Mouse (Mus musculus) embryonic facial prominence, embryonic 10.5 days (tissue): ENCODE data around the gene Nsun7. TPM values are rescaled to one million over a fixed set of nuclear protein-coding genes. Genes with fewer than 3 reads are reported as not detected.

ENCODE experiments used
- DNase-seq: peaks from one replicate; pipeline ENCODE4 v3.0.0-alpha.2; 2017; ENCODE audit warnings: low spot score
- H3K27ac ChIP-seq: fragments of 300-500 bp; sonication (generic); replicated peaks from 2 replicates; pipeline ENCODE4 v1.5.1; 2016; ENCODE audit warnings: mild to moderate bottlenecking
- H3K27me3 ChIP-seq: fragments of 300-500 bp; sonication (generic); replicated peaks from 2 replicates; pipeline ENCODE4 v1.6.1; 2016; ENCODE audit warnings: low read depth, mild to moderate bottlenecking; ENCODE audit not compliant: poor library complexity, severe bottlenecking
- H3K36me3 ChIP-seq: fragments of 300-500 bp; sonication (generic); replicated peaks from 2 replicates; pipeline ENCODE4 v1.6.1; 2016; ENCODE audit warnings: mild to moderate bottlenecking, moderate library complexity
- H3K4me1 ChIP-seq: fragments of 300-500 bp; sonication (generic); 2 replicates; pipeline ENCODE4 v1.6.1; 2016
- H3K4me3 ChIP-seq: fragments of 300-500 bp; sonication (generic); 2 replicates; pipeline ENCODE4 v1.5.1; 2016; ENCODE audit warnings: mild to moderate bottlenecking, moderate library complexity
- H3K9me3 ChIP-seq: fragments of 300-500 bp; sonication (generic); 2 replicates; pipeline ENCODE4 v1.6.1; 2016; ENCODE audit warnings: mild to moderate bottlenecking
- WGBS: fragments of 180-500 bp; shearing (Covaris S2); methylation state at CpG from one replicate; pipeline ENCODE4 v1.1.7; 2016; 5-methylcytosine and 5-hydroxymethylcytosine counted together
- polyA plus RNA-seq: library from polyadenylated mRNA; unstranded; fragments of >200 nt; fragmentation: Nextera tagmentation; extraction: Ambion mirVana; gene quantifications from 2 replicates; pipeline ENCODE4 v1.2.1, GENCODE M21; 2016

Nsun7 gene
- polyA plus RNA-seq, 1 experiment from 2014 or later = 0.49 TPM

DNA sequence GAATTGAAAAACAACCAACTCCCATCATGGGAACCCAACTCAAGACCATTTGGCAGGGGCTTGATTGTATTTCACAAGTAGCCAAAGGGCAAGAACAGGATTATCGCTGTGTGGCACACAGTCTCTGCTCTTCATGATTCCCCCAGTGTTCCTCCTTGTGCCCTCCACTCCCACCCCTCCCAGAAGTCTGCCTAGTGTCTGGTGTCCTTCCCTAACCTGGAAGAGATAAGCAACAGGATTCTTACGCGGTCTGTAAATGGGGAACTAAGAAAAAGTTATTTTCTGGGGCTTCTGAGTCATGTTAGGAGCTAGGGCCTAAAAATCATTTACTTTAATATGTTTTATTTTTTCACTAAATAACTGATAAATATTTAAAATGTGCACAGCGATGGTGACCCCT lies 35.3 kb downstream of the Nsun7 start:
- DNase-seq = no peak

DNA sequence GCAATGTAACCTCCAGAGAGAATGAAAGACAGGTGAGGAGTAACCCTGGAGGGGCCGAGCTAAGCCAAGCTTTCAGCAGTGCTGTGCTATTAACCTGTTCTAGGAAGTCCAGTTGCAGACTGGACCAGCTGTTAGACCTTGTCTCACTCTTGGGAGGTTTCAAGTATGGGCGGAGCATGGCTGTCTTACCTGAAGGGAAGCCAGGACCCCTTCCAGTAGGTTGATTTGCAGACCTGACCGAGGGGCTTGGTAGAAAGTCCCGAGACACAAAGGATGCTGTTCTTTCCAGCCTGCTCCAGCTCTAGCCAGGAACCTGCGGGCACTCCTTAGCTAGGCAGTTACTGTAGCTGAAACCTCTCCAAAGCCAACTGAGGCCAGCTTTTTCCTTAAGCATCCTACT lies 36.4 kb downstream of the Nsun7 start:
- no peaks in the 10 kb centered on the region for H3K4me1 ChIP-seq
- no peak for DNase-seq
- 90% methylated on average over 5 of the region's 5 CpGs for WGBS
- no peaks in the 10 kb centered on the region for H3K9me3 ChIP-seq
- no peak overlapping the region for H3K27ac ChIP-seq
- no peaks in the 10 kb centered on the region for H3K27me3 ChIP-seq
- H3K36me3 ChIP-seq = no peaks in the 10 kb centered on the region; the same call in 1 of the 2 replicates
- no peak overlapping the region for H3K4me3 ChIP-seq

More for the DNA sequence above, 35.3 kb downstream of the Nsun7 start:
- peaks cover 5% of the 10 kb centered on the region; the same call in 1 of the 2 replicates for H3K9me3 ChIP-seq
- no peaks in the 10 kb centered on the region for H3K27me3 ChIP-seq
- H3K36me3 ChIP-seq = no peaks in the 10 kb centered on the region
- H3K4me3 ChIP-seq = no peak overlapping the region
- H3K27ac ChIP-seq = no peak overlapping the region
- H3K4me1 ChIP-seq = no peaks in the 10 kb centered on the region
- WGBS = 91% methylated on average over 4 of the region's 4 CpGs

DNA sequence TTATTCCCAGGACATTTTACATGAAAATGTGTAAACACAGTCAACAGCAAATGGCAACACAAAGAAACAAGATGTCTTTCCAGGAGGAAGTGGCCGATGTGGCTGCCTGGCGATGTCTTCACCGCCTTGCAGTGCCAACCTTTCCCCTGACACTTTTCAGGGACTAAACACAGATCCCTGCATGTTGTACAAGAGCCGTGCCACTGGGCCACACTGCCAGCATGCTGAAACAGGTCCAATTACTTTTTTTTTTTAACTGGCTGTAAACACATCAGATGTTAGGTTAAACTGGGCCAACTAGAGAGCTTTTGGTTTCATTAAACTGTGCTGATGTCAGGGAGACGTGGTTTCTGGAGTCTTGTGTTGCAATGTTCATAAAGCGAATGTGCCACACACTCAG lies 39.2 kb downstream of the Nsun7 start:
- no peak for DNase-seq
- Histone ChIP-seq H3K27ac (no peak overlapping the region), H3K9me3 (no peaks in the 10 kb centered on the region), H3K27me3 (no peaks in the 10 kb centered on the region), H3K4me3 (no peak overlapping the region), H3K36me3 (peaks cover 11% of the 10 kb centered on the region), H3K4me1 (no peaks in the 10 kb centered on the region)
- WGBS = 91% methylated on average over 6 of the region's 6 CpGs

DNA sequence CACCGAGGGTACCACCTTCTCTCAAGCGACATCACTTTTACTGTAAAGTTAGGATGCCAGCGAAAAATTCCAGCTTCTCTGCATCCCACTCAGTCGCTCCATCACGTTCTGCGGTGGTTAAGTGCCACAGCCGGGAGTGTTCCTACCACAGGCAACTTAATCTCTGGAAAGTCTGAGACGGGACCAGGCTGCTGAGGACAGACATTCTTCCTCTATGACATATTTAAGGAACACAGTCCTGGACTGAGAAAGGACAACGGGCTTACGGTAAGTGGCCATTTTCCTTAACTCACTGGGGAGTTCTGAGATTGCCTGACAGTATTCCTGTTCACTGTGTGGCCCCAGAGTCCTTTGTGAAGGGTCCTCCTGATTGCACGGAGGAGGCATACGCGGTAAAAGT lies 40.9 kb downstream of the Nsun7 start:
- Histone ChIP-seq H3K27ac (no peak overlapping the region), H3K36me3 (peaks cover 11% of the 10 kb centered on the region), H3K4me3 (no peak overlapping the region), H3K4me1 (no peaks in the 10 kb centered on the region), H3K9me3 (no peaks in the 10 kb centered on the region), H3K27me3 (no peaks in the 10 kb centered on the region)
- 91% methylated on average over 13 of the region's 13 CpGs for WGBS
- no peak for DNase-seq

DNA sequence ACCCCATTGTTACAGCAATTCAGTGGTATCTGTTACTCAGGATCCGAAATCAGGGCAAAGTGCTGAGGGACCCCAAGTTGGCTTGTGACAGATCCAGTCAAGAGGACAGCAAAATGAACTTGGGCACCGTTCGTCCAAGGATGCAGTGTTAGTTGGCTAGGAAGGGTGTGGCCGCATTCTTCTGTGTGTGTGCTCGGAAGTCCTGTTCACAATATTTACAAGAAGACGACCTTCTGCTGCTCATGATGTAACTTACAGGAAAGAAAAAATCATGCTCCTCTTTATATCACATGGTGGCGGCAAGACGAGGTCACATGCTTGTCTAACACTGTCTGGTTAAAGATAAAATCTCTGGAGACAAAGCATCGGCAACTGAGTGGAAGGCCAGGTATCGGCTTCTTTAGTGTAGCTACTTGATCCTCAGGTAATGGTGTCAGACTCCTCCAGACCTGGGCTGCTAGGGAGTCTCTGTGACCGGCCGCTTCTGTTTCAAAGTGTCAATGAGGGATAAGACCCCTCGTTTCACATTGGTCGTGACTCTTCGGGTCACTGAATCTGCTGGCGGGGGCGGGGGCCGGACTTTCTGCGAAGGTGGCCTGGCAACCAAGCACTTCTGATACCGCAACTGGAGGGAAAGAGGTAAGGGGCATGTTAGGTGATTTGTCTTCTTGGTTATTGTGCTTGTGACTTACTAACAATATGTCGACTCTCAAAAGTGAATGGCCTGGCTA lies 42.6 kb downstream of the Nsun7 start:
- H3K27ac ChIP-seq = no peak overlapping the region
- H3K27me3 ChIP-seq = no peaks in the 10 kb centered on the region
- H3K4me3 ChIP-seq = no peak overlapping the region
- H3K36me3 ChIP-seq = peaks cover 11% of the 10 kb centered on the region
- no peaks in the 10 kb centered on the region for H3K9me3 ChIP-seq
- H3K4me1 ChIP-seq = no peaks in the 10 kb centered on the region
- 92% methylated on average over 21 of the region's 21 CpGs for WGBS
- DNase-seq = no peak

DNA sequence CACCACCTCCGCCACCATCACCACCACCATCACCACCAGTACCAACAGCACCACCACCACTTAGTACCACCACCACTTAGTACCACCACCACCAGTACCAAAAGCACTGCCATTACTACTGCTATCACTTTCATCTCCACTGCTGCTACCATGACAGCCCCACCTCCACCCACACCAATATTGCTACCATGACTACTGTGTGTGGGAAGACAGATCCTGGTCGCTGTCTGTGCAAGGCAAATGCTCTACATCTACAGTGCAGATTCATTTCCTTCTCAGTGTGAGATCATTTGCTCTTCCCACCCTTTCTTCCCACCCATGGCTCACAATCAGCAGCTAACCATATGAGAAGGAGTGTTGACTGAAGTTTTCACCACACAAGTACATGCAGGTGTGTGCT lies 43.2 kb downstream of the Nsun7 start:
- 93% methylated on average over 2 of the region's 2 CpGs for WGBS
- no peak overlapping the region for H3K27ac ChIP-seq
- no peaks in the 10 kb centered on the region for H3K4me1 ChIP-seq
- no peaks in the 10 kb centered on the region for H3K27me3 ChIP-seq
- H3K4me3 ChIP-seq = no peak overlapping the region
- peaks cover 11% of the 10 kb centered on the region for H3K36me3 ChIP-seq
- no peaks in the 10 kb centered on the region for H3K9me3 ChIP-seq
- no peak for DNase-seq

DNA sequence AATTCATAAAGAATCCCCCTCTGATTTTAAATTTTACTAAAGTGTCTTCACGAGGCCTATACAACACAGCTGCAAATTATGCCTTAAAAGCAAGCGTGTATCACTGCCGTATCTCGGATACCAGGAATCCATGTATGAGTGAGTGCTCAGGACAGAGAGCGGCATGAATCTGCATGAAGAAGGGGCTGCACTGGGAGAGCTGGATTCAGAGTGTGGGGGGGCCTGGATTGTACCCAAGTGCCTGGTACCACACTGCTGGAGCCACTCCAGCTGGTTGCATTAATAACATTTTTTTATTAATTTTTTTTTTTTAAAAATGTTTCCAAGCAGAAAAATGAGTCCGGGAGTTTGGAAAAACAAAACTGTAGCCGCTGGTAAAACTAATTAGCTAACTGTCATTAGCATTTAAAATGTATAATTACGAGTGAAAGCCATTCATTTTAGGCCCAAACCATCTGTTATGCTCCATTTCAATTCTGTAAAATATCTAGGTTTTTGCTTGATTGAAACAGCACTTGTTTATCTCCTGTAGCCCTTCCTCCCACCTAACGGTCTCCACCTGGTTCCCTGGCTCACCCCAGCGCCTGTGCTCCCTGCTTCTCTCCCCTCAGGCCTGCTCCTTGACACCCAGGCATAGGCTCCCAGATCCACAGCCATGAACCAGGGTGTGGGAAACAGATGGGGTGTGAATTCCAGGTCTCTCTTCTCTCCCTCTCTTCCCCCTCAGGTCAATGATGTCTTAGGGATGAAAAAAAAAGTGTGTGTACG lies 44.8 kb downstream of the Nsun7 start:
- WGBS = 90% methylated on average over 11 of the region's 11 CpGs
- H3K4me1 ChIP-seq = 0 out of 2 replicates have a peak, but pooled peaks cover 2% of the 10 kb centered on the region
- no peaks in the 10 kb centered on the region for H3K27me3 ChIP-seq

DNA sequence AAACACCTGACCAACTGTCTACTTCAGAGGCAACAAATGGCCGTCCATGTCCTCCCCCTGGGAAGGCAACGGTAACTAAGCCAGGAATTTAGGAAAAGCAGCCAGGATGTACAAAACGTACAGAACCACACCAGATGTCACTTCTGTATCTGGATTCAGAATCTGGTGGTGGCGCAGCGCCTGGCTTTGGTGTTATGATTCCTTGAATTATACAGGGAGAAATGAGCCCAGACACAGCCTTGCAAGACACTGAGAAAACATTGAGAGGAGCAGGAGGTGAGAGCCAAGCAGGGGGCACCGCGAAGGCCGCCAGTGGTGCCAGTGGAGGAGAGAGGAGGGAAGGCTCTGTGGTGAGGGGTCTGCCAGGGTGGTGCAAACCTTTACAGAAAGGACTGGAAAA lies 45.8 kb downstream of the Nsun7 start:
- no peaks in the 10 kb centered on the region for H3K9me3 ChIP-seq
- H3K27ac ChIP-seq = no peak overlapping the region
- H3K27me3 ChIP-seq = no peaks in the 10 kb centered on the region
- H3K4me1 ChIP-seq = peaks cover 6% of the 10 kb centered on the region
- 85% methylated on average over 8 of the region's 8 CpGs for WGBS
- H3K36me3 ChIP-seq = peaks cover 23% of the 10 kb centered on the region
- no peak overlapping the region for H3K4me3 ChIP-seq
- no peak for DNase-seq

More for the DNA sequence above, 44.8 kb downstream of the Nsun7 start:
- no peaks in the 10 kb centered on the region for H3K9me3 ChIP-seq
- H3K4me3 ChIP-seq = no peak overlapping the region
- no peak for DNase-seq
- no peak overlapping the region for H3K27ac ChIP-seq
- peaks cover 21% of the 10 kb centered on the region for H3K36me3 ChIP-seq

DNA sequence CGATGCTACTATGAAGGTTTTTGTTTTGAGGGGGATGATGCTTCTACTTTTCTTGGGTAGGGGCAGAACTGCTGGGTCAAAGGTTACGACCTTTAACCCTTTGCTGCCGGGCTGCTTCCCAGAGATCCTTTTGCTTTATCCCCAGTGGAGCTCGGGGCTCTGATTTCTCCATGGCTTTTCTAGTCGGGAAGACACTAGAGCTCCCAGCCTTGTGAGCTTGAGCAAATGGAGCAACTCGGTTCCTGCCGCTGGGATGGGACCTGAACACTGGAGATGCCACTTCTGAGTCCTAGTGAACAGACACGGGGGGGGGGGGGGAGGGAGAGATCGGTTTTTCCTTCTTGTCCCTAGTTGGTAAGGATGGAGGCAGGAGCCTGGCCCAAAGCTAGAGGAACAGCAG lies 50.6 kb downstream of the Nsun7 start:
- no peak overlapping the region for H3K4me3 ChIP-seq
- H3K27ac ChIP-seq = no peak overlapping the region
- WGBS = 40% methylated on average over 9 of the region's 9 CpGs
- peaks cover 17% of the 10 kb centered on the region for H3K4me1 ChIP-seq
- no peaks in the 10 kb centered on the region for H3K9me3 ChIP-seq
- H3K27me3 ChIP-seq = no peaks in the 10 kb centered on the region
- no peak for DNase-seq
- H3K36me3 ChIP-seq = peaks cover 18% of the 10 kb centered on the region

DNA sequence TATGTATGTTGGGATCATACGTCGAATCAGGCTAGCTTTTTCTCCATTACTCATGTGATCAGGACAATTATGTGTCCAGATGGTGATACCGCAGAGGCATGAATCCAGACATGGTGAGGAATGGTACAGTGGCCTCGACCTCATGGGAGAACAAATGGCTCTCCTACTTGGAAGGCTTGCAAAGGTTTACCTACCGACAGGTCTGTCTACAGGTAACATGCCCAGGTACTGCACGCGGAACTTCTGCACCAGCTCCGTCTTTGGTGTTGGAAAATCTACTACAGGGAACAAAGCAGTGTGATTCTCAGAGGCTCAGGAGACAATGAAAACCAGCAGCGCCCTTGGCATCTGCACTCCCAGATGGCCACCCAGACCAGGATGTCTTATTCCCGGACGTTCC lies 51.1 kb downstream of the Nsun7 start:
- H3K27me3 ChIP-seq = no peaks in the 10 kb centered on the region
- H3K4me1 ChIP-seq = peaks cover 17% of the 10 kb centered on the region
- no peak for DNase-seq
- no peaks in the 10 kb centered on the region for H3K9me3 ChIP-seq
- WGBS = 88% methylated on average over 11 of the region's 11 CpGs
- no peak overlapping the region for H3K4me3 ChIP-seq
- H3K27ac ChIP-seq = no peak overlapping the region
- peaks cover 18% of the 10 kb centered on the region for H3K36me3 ChIP-seq

DNA sequence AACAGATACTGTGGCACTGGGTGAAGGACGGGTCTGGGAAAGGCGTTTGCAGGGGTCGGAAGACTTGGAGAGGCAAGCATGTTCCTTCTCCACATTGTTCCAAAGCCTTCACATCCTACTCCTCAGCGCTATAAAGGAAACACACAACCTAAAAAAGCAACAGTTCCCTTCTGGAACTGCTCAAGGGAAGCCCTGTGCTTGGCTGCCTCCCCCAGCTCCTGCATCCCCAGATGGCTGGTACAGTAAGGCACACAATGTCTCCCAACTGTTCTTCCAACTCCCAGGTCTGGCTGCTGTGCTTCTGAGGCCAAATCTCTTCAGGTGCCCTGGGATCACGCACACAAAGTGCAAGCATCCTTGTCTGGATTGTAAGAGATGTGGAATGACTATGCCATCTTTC lies 56.1 kb downstream of the Nsun7 start:
- 87% methylated on average over 5 of the region's 5 CpGs for WGBS
- H3K27ac ChIP-seq = no peak overlapping the region
- no peak for DNase-seq
- H3K4me1 ChIP-seq = peaks cover 18% of the 10 kb centered on the region
- H3K9me3 ChIP-seq = no peaks in the 10 kb centered on the region
- no peak overlapping the region for H3K4me3 ChIP-seq
- no peaks in the 10 kb centered on the region for H3K27me3 ChIP-seq
- peaks cover 3% of the 10 kb centered on the region; the same call in 1 of the 2 replicates for H3K36me3 ChIP-seq

DNA sequence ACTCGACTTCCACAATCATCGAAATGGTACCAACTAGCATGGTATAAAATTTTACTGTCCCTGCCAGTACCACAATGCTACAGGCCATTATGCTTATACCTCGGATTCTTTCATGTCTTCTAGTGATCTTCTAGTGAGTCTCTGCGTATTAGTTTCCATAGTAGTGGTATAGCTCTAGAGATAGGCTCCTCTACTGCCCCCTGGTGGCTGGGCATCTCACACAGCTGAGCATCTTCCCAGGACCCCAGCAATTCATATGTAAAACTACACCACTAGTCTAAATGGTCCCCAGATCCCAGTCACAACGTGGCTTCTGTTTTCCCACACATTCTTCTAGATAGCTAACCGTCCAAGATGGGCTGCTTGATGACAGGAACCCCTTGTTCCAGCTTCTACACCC lies 59.6 kb downstream of the Nsun7 start:
- peaks cover 10% of the 10 kb centered on the region for H3K4me1 ChIP-seq
- no peaks in the 10 kb centered on the region for H3K36me3 ChIP-seq
- peak; percentile 53 for DNase-seq
- H3K27ac ChIP-seq = no peak overlapping the region
- no peak overlapping the region for H3K4me3 ChIP-seq
- no peaks in the 10 kb centered on the region for H3K9me3 ChIP-seq
- H3K27me3 ChIP-seq = no peaks in the 10 kb centered on the region
- WGBS = 65% methylated on average over 6 of the region's 6 CpGs

DNA sequence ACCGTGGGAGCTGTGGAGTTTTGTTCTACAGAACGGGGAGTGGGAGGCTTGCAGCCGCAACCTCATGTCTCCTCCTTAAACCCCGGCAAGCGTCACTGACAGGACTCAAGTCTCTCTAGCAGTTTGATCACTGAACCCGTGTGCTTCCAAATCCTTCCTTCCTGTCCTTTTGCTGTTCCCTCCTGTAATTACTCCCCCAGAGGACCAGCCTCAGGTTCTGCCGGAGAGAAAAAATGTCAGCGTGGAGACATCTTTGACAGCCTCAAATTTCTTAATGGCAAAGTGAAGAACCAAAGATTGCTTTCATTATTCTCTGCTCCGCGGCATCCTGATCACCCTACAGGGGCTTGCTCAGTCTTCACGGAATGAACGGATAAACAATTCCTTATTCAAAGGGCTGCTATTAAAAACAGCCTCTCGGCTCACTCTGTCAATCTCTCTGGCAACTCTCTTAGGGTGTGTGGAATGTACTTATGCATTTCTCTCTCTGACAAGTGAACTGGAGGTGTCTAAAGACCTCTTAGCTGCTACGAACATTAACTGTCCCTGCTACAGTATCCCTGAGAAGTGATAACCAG lies 60.2 kb downstream of the Nsun7 start:
- WGBS = 52% methylated on average over 14 of the region's 14 CpGs
- no peaks in the 10 kb centered on the region for H3K27me3 ChIP-seq
- no peak overlapping the region for H3K27ac ChIP-seq
- H3K36me3 ChIP-seq = no peaks in the 10 kb centered on the region
- H3K4me3 ChIP-seq = no peak overlapping the region
- DNase-seq = no peak
- H3K4me1 ChIP-seq = peaks cover 10% of the 10 kb centered on the region
- no peaks in the 10 kb centered on the region for H3K9me3 ChIP-seq
